Mouse (Mus musculus) heart, embryonic 11.5 days (tissue): ENCODE measurements around the gene Gnao1. TPM values are rescaled to one million over a fixed set of nuclear protein-coding genes. Genes with fewer than 3 reads are reported as not detected.

Experiments used
- ATAC-seq: fragments of 200-750 bp; cut with Nextera tagmentation; replicated peaks from 2 replicates; pipeline ENCODE4 v1.8.0; 2017; ENCODE audit warnings: moderate library complexity; ENCODE audit not compliant: insufficient number of reproducible peaks, low FRiP score, low TSS enrichment
- H3K27ac ChIP-seq: fragments of 300-500 bp; sonication (generic); 2 replicates; pipeline ENCODE4 v1.5.1; 2014; ENCODE audit warnings: mild to moderate bottlenecking, low read depth, low read length
- H3K27me3 ChIP-seq: fragments of 300-500 bp; sonication (generic); 2 replicates; pipeline ENCODE4 v1.6.1; 2014; ENCODE audit warnings: mild to moderate bottlenecking, low read length, mixed read lengths; ENCODE audit not compliant: control insufficient read depth, insufficient read depth
- H3K36me3 ChIP-seq: fragments of 300-500 bp; sonication (generic); 2 replicates; pipeline ENCODE4 v1.6.1; 2014; ENCODE audit warnings: mild to moderate bottlenecking, low read length, moderate library complexity, mixed read lengths; ENCODE audit not compliant: control insufficient read depth, insufficient read depth
- H3K4me1 ChIP-seq: fragments of 300-500 bp; sonication (generic); 2 replicates; pipeline ENCODE4 v1.6.1; 2014; ENCODE audit warnings: low read length; ENCODE audit not compliant: control insufficient read depth, insufficient read depth
- H3K4me2 ChIP-seq: fragments of 300-500 bp; sonication (generic); 2 replicates; pipeline ENCODE4 v1.6.1; 2014; ENCODE audit warnings: mild to moderate bottlenecking, moderate library complexity
- H3K4me3 ChIP-seq: fragments of 300-500 bp; sonication (generic); 2 replicates; pipeline ENCODE4 v1.5.1; 2014; ENCODE audit warnings: low read depth, low read length
- H3K9ac ChIP-seq: fragments of 300-500 bp; sonication (generic); 2 replicates; pipeline ENCODE4 v1.6.1; 2014; ENCODE audit warnings: mild to moderate bottlenecking, low read depth, low read length, moderate library complexity
- H3K9me3 ChIP-seq: fragments of 300-500 bp; sonication (generic); replicated peaks from 2 replicates; pipeline ENCODE4 v1.6.1; 2016; ENCODE audit warnings: low read length; ENCODE audit not compliant: control insufficient read depth
- whole genome bisulfite sequencing: fragments of 180-500 bp; shearing (Covaris S2); extraction: QIAGEN DNeasy Blood & Tissue Kit; methylation state at CpG from one replicate; pipeline ENCODE4 v1.1.7; 2014; ENCODE audit not compliant: insufficient replicate concordance; 5-methylcytosine and 5-hydroxymethylcytosine counted together
- polyA plus RNA-seq: library from polyadenylated mRNA; unstranded; fragments of >200 nt; fragmentation: Nextera tagmentation; extraction: Ambion mirVana; gene quantifications from 2 replicates; pipeline ENCODE4 v1.2.1, GENCODE M21; 2014

Gene Gnao1
- polyA plus RNA-seq, 1 experiment from 2014 or later: 13.9 TPM

DNA sequence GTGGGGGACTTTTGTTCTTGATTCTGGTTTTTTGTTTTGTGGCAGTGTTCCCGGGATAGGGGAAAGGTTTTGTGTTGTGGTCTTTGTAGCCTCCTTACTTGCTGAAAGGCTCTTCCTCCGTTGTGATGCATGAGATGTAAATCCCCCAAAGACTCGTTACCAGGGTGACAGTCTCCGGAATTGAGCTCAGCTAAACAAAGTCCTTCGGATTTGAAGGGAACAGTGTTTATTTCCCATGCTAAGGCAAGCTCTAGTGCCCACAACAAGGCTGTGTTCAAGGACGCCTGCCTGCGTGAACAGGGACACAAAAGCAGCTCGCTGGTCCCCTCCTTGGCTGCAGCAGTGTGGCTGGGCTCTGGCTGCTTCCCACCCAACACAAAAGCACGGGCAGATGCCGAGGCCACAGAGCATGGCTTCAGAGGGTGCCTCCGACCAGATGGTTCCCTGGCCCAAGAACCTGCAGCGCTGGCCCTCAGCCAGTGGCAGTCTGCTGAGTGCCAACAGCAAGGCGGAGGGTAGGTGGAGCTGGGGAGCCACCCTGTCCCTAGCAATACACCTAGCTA lies 108.2 kb downstream of the Gnao1 start:
- Histone ChIP-seq H3K4me1 (peaks cover 13% of the 10 kb centered on the region), H3K9ac (no peak overlapping the region), H3K27me3 (no peaks in the 10 kb centered on the region), H3K4me2 (no peak overlapping the region), H3K4me3 (no peak overlapping the region), H3K27ac (no peak overlapping the region), H3K36me3 (no peaks in the 10 kb centered on the region), H3K9me3 (no peaks in the 10 kb centered on the region)
- no peak for ATAC-seq
- 49% methylated on average over 13 of the region's 13 CpGs for WGBS

DNA sequence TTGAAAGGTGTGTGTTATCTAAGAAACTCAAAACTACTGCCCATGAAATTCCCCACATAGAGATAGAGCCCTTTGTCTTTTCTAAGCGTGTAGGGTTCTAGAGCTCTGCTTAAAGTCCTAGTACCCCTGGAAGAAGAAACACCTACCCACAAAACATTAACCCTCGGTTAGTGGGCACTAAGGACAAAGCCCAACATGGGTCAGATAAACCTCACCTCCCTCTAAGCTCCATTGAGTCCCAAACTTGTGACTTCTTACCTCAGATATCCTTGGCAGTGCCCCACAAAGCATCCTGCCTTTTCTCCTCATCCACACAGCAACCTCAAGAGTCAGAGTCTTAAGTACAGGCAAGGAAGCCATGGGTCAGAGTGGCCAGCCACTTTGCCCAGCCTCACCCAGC lies 108.8 kb downstream of the Gnao1 start:
- H3K27me3 ChIP-seq: no peaks in the 10 kb centered on the region
- ATAC-seq: no peak
- H3K27ac ChIP-seq: no peak overlapping the region
- H3K36me3 ChIP-seq: no peaks in the 10 kb centered on the region
- no peak overlapping the region for H3K9ac ChIP-seq
- no peaks in the 10 kb centered on the region for H3K9me3 ChIP-seq
- H3K4me3 ChIP-seq: no peak overlapping the region
- H3K4me2 ChIP-seq: no peak overlapping the region
- peaks cover 13% of the 10 kb centered on the region for H3K4me1 ChIP-seq
- 71% methylated on average over 2 of the region's 2 CpGs for WGBS

DNA sequence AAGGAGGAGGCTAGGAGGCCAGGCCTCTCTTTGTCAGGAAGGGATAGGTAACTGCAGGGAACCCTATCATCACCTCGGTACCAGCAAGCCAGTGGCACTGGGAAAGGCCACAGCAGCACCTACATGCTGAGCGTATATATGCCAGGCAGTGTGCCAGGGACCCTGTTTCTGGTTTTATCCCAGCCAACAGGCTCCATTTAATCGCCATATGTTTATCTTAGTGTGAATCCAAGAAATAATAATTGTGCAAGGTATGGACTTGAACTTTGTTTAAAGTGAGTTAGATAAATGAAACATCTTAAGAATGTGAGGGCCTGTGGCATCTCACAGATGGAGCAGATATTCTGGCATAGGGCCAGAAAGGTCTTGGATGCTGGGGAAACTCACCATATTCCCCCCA lies 109.7 kb downstream of the Gnao1 start:
- peaks cover 13% of the 10 kb centered on the region for H3K4me1 ChIP-seq
- H3K36me3 ChIP-seq: no peaks in the 10 kb centered on the region
- H3K27ac ChIP-seq: peak overlapping the region; percentile 6; the same call in 1 of the 2 replicates
- H3K4me2 ChIP-seq: no peak overlapping the region
- no peak for ATAC-seq
- H3K4me3 ChIP-seq: no peak overlapping the region
- no peaks in the 10 kb centered on the region for H3K27me3 ChIP-seq
- H3K9ac ChIP-seq: no peak overlapping the region
- H3K9me3 ChIP-seq: no peaks in the 10 kb centered on the region
- WGBS: 66% methylated on average over 3 of the region's 3 CpGs

DNA sequence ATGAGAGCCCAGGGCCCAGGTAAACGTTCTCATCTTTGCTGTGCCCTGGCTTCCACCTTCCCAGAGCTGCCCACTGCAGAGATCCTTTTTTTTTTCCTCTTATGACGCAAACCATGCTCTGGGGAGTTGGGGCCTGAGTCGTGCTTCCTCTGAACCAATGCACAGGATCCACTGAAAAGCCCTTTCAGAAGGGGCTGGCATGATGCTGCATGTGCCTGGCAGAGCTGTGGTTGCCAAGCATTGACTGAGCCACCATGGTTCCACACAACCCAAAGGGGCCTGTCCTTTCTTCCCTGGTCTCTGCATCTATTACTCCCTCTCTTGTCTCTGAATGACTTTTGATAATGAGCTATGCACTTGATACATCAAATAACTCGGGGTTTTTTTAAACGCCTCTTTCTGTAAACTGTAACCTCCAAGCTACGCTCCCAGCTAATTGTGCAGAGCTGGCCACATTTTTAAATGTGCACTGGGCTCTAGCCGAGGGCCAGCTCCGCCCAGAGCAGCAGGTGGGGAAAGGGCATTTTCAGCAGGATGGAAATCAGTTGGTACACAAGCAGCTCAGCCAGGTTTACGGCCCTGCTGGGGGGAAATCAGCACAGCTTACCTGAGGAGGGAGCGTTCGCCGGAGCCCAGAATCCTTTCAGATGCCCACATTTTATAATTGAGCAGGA lies 110.3 kb downstream of the Gnao1 start:
- Histone ChIP-seq H3K36me3 (no peaks in the 10 kb centered on the region), H3K4me1 (peaks cover 13% of the 10 kb centered on the region), H3K27ac (no peak overlapping the region), H3K27me3 (no peaks in the 10 kb centered on the region), H3K4me3 (no peak overlapping the region), H3K9ac (no peak overlapping the region), H3K9me3 (no peaks in the 10 kb centered on the region), H3K4me2 (no peak overlapping the region)
- 70% methylated on average over 12 of the region's 12 CpGs for WGBS
- ATAC-seq: no peak

DNA sequence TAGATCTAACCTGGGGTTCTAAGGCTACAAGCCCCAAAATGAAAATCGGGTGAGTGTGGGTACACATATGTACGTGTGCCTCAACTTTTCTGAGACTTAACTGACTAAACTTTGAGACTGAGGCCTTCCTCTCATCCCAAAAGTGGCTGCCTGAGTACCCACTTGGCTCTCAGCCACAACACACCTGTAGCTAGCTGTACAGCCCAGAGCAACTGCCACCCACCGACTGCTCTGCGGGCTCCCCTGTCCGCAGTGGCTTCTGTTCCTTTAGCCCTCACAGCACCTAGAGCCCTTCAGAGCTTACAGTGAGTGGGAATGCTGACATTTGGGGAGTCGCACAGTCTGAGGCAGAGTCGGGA lies 110.8 kb downstream of the Gnao1 start:
- no peaks in the 10 kb centered on the region for H3K27me3 ChIP-seq
- H3K27ac ChIP-seq: no peak overlapping the region
- H3K36me3 ChIP-seq: no peaks in the 10 kb centered on the region
- H3K4me2 ChIP-seq: no peak overlapping the region
- 76% methylated on average over 7 of the region's 7 CpGs for WGBS
- H3K4me1 ChIP-seq: peaks cover 13% of the 10 kb centered on the region
- no peak overlapping the region for H3K4me3 ChIP-seq
- ATAC-seq: no peak
- no peaks in the 10 kb centered on the region for H3K9me3 ChIP-seq
- H3K9ac ChIP-seq: no peak overlapping the region

GRCm38 (mm10) chr8:93923897-93924334 lies 114.2 kb downstream of the Gnao1 start:
- 51% methylated on average over 7 of the region's 7 CpGs for WGBS
- Histone ChIP-seq H3K4me1 (peaks cover 7% of the 10 kb centered on the region), H3K36me3 (no peaks in the 10 kb centered on the region), H3K9me3 (no peaks in the 10 kb centered on the region; the same call in 1 of the 2 replicates), H3K9ac (no peak overlapping the region), H3K4me3 (no peak overlapping the region), H3K4me2 (no peak overlapping the region), H3K27ac (no peak overlapping the region), H3K27me3 (no peaks in the 10 kb centered on the region)
- no peak for ATAC-seq

- Histone ChIP-seq H3K4me3 (no peak overlapping the region), H3K36me3 (no peaks in the 10 kb centered on the region), H3K4me1 (no peaks in the 10 kb centered on the region; the same call in 1 of the 2 replicates), H3K9ac (0 out of 2 replicates have a peak overlapping the region, but pooled peaks have one; percentile 34), H3K27me3 (no peaks in the 10 kb centered on the region), H3K27ac (no peak overlapping the region), H3K4me2 (no peak overlapping the region), H3K9me3 (no peaks in the 10 kb centered on the region; the same call in 1 of the 2 replicates)
- ATAC-seq: no peak
- 47% methylated on average over 3 of the region's 3 CpGs for WGBS
Observed at GRCm38 (mm10) chr8:93925513-93925912, 115.7 kb downstream of the Gnao1 start.

DNA sequence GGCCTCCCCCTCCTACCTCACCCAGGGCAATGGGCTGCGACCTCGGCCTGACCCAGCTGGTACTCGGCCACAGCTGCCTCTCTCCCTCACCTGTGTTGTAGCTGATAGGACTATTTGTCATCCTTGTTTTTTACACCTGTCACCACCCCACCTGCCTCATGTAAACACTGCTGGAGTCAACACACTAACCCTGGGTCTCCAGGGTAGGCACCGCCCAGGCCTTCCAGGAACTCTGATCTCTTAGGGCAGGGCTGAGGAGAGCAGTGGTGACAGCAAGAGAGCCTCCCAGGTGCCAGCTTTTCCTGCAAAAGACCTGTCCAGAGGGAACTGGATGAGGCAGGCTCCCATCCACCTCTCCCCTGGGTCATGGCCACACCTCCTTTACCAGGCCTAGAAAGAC lies 119.5 kb downstream of the Gnao1 start:
- Histone ChIP-seq H3K27ac (no peak overlapping the region), H3K36me3 (no peaks in the 10 kb centered on the region), H3K9ac (no peak overlapping the region), H3K4me1 (no peaks in the 10 kb centered on the region; the same call in 1 of the 2 replicates), H3K9me3 (no peaks in the 10 kb centered on the region; the same call in 1 of the 2 replicates), H3K4me3 (no peak overlapping the region), H3K4me2 (no peak overlapping the region), H3K27me3 (no peaks in the 10 kb centered on the region)
- WGBS: 84% methylated on average over 4 of the region's 4 CpGs
- ATAC-seq: no peak

DNA sequence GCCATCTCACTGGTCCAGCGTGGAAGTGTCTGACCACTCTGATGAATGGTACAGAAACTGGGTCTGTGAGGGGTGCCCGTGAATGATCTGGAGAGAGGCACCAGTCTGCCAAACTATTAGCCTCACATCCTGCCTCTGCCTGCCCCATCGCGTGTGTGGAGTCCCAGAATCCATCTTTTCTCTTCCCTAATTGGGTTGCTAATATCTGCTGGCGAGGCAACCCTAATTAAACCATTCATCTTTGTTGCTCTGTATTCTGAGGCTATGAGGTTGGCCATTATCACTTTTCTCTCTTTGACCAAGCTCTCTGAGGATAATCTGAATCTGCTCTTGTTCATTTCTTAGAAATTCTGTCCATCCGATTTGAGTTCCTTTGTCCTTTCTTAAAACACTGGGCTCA lies 121.6 kb downstream of the Gnao1 start:
- ATAC-seq: no peak
- no peak overlapping the region for H3K4me3 ChIP-seq
- WGBS: 87% methylated on average over 6 of the region's 6 CpGs

More for the DNA sequence above, 121.6 kb downstream of the Gnao1 start:
- H3K9me3 ChIP-seq: no peaks in the 10 kb centered on the region; the same call in 1 of the 2 replicates
- H3K9ac ChIP-seq: no peak overlapping the region
- H3K36me3 ChIP-seq: no peaks in the 10 kb centered on the region
- no peaks in the 10 kb centered on the region for H3K4me1 ChIP-seq
- no peak overlapping the region for H3K4me2 ChIP-seq
- H3K27ac ChIP-seq: no peak overlapping the region
- H3K27me3 ChIP-seq: no peaks in the 10 kb centered on the region
